Mouse (Mus musculus): Measurements from ENCODE around the gene Lamb3. TPM values are rescaled to one million over a fixed set of nuclear protein-coding genes. Genes with fewer than 3 reads are reported as not detected.

Gene Lamb3
- total and polyA plus RNA-seq, 3 experiments: 10.1 to 14.6 (median 12.3) TPM

- Histone ChIP-seq H3K4me2 (ENCODE audit: insufficient read depth, low read depth, poor library complexity, severe bottlenecking) (no peak overlapping the region), H3K9ac (ENCODE audit: insufficient read depth, low read depth) (no peak overlapping the region), H3K79me2 (replicated peaks; ENCODE audit: control insufficient read depth, extremely low read depth, insufficient read depth, poor library complexity, severe bottlenecking) (no peaks in the 10 kb centered on the region), H3K4me3 (replicated peaks in 1 of 3; ENCODE audit: low read depth in 2 of 3, low read length in 2 of 3, poor library complexity in 1 of 3) (no peak overlapping the region), H3K9me3 (replicated peaks; ENCODE audit: low read length) (peaks cover 19% of the 10 kb centered on the region), H3K27me3 (replicated peaks) (peaks cover 13% of the 10 kb centered on the region), H3K4me1 (ENCODE audit: control insufficient read depth in 1 of 2, insufficient read depth in 2 of 2) (peaks cover 0 to 14% of the 10 kb centered on the region in 2 experiments; a peak in 2 of 4 replicates), H3K36me3 (replicated peaks in 1 of 2; ENCODE audit: control insufficient read depth in 1 of 2, insufficient read depth in 1 of 2, low read length in 1 of 2) (no peaks in the 10 kb centered on the region), H3K27ac (ENCODE audit: insufficient read depth, low read depth) (no peak overlapping the region)
- dilution Hi-C loops (cut with MboI; ENCODE audit: extremely low pct_ligation_motif_present, extremely low pct_unique_long_range_greater_than_20kb, low sequenced_read_pairs) (no loop called here), in situ Hi-C loops (cut with MboI; ENCODE audit: low pct_ligation_motif_present, low pct_unique_long_range_greater_than_20kb, low sequenced_read_pairs) (loop anchor here (10.0 kb wide), 1 partner anchor 49 kb away; no protein-coding TSS in a partner anchor)
- no peak for DNase-seq (ENCODE audit: extremely low read depth)
- TF ChIP-seq ELF1 (IDR thresholded peaks at IDR 0.05; ENCODE audit: low read depth, low read length): no peak
- no peak for TF ChIP-seq POLR2A (IDR thresholded peaks at IDR 0.05; ENCODE audit: low read depth, low read length)
- no peak for TF ChIP-seq RCOR1 (conservative IDR thresholded peaks at IDR 0.05; ENCODE audit: low read depth, low read length)
- TF ChIP-seq POLR2AphosphoS2 (IDR thresholded peaks at IDR 0.05; ENCODE audit: low read depth, low read length): no peak
- TF ChIP-seq JUN (IDR thresholded peaks at IDR 0.05; ENCODE audit: insufficient read depth, low read depth, low read length): no peak
- TF ChIP-seq KAT2A (IDR thresholded peaks at IDR 0.05; ENCODE audit: insufficient replicate concordance, low read length): no peak
- TF ChIP-seq MAFK (IDR thresholded peaks at IDR 0.05; ENCODE audit: insufficient replicate concordance, low read length): no peak
- no peak for TF ChIP-seq CTCF (conservative IDR thresholded peaks at IDR 0.05 in 1 of 2, IDR thresholded peaks at IDR 0.05 in 1 of 2; ENCODE audit: low read depth in 2 of 2, low read length in 2 of 2)
- TF ChIP-seq MAX (IDR thresholded peaks at IDR 0.05; ENCODE audit: low read length): no peak
- TF ChIP-seq NRF1 (IDR thresholded peaks at IDR 0.05; ENCODE audit: low read depth, low read length): no peak
- no peak for TF ChIP-seq CHD1 (IDR thresholded peaks at IDR 0.05; ENCODE audit: low read depth, low read length)
- TF ChIP-seq BHLHE40 (IDR thresholded peaks at IDR 0.05; ENCODE audit: low read depth, low read length): no peak
- no peak for TF ChIP-seq MEF2A (IDR thresholded peaks at IDR 0.05; ENCODE audit: borderline replicate concordance, low read depth, low read length)
- TF ChIP-seq E2F4 (IDR thresholded peaks at IDR 0.05; ENCODE audit: insufficient replicate concordance, low read depth, low read length): no peak
- TF ChIP-seq ZC3H11A (IDR thresholded peaks at IDR 0.05; ENCODE audit: low read depth, low read length): no peak
- TF ChIP-seq ETS1 (conservative IDR thresholded peaks at IDR 0.05; ENCODE audit: low read depth, low read length): no peak
These were observed 166.5 kb downstream of the Lamb3 start for GRCm38 (mm10) chr1:193373906-193374413.

DNA sequence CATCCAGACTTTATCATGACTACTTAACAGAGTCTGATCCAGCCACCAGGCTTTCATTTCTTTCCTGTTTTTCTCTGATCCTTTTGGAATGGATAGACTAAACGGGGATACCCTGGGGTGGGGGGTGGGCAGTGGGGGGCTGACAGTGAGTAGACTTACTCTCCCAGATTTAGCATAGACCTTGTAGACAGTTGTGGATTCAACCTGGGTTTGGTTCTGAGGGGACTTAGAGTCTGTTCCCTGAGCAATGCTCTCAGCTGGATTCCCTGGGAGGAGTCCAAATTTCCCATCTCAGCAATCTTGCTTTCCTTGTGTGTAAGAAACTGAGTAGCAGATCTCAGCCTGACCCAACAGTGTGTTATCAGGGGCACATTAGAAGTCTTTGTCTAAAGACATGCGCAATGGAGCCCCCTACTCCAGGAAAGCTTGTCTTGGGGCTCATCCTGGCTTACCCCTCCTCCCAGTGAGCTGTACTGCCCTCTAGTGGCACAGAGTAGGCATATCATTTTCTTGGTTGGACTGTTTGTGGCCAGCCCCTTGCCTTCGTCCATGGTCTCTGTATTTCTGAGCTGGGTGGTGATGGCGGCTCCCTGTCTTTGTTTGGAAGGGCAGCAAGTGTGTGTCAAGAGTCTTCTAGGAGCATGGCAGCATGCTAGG is 169.1 kb downstream of the Lamb3 start:
- Histone ChIP-seq H3K4me3 (replicated peaks in 1 of 3; ENCODE audit: low read depth in 2 of 3, low read length in 2 of 3, poor library complexity in 1 of 3) (no peak overlapping the region), H3K4me2 (ENCODE audit: insufficient read depth, low read depth, poor library complexity, severe bottlenecking) (no peak overlapping the region), H3K79me2 (replicated peaks; ENCODE audit: control insufficient read depth, extremely low read depth, insufficient read depth, poor library complexity, severe bottlenecking) (no peaks in the 10 kb centered on the region), H3K36me3 (replicated peaks in 1 of 2; ENCODE audit: control insufficient read depth in 1 of 2, insufficient read depth in 1 of 2, low read length in 1 of 2) (no peaks in the 10 kb centered on the region), H3K4me1 (ENCODE audit: control insufficient read depth in 1 of 2, insufficient read depth in 2 of 2) (no peaks in the 10 kb centered on the region), H3K27ac (ENCODE audit: insufficient read depth, low read depth) (no peak overlapping the region), H3K9me3 (replicated peaks; ENCODE audit: low read length) (peaks cover 19% of the 10 kb centered on the region), H3K27me3 (replicated peaks) (peaks cover 34% of the 10 kb centered on the region), H3K9ac (ENCODE audit: insufficient read depth, low read depth) (no peak overlapping the region)
- in situ Hi-C loops (cut with MboI; ENCODE audit: low pct_ligation_motif_present, low pct_unique_long_range_greater_than_20kb, low sequenced_read_pairs): loop anchor here (5.0 to 10.0 kb wide), 2 partner anchors 34 to 52 kb away; no protein-coding TSS in a partner anchor
- DNase-seq (ENCODE audit: extremely low read depth): peak; percentile 53
- TF ChIP-seq RAD21 (IDR thresholded peaks at IDR 0.05; ENCODE audit: low read depth, low read length): peak; percentile 67
- TF ChIP-seq MAZ (IDR thresholded peaks at IDR 0.05; ENCODE audit: low read depth, low read length): 0 out of 2 replicates have a peak, but pooled peaks have one; percentile 34
- no peak for TF ChIP-seq JUN (IDR thresholded peaks at IDR 0.05; ENCODE audit: insufficient read depth, low read depth, low read length)
- no peak for TF ChIP-seq ELF1 (IDR thresholded peaks at IDR 0.05; ENCODE audit: low read depth, low read length)
- TF ChIP-seq MEF2A (IDR thresholded peaks at IDR 0.05; ENCODE audit: borderline replicate concordance, low read depth, low read length): no peak
- TF ChIP-seq MAFK (IDR thresholded peaks at IDR 0.05; ENCODE audit: insufficient replicate concordance, low read length): no peak
- peak; percentile 69 for TF ChIP-seq SMC3 (IDR thresholded peaks at IDR 0.05; ENCODE audit: low read depth, low read length)
- peak; percentile 57; the same call in 1 of the 2 replicates for TF ChIP-seq NRF1 (IDR thresholded peaks at IDR 0.05; ENCODE audit: low read depth, low read length)
- no peak for TF ChIP-seq MYC (IDR thresholded peaks at IDR 0.05; ENCODE audit: low read depth, low read length)
- no peak for TF ChIP-seq SIN3A (IDR thresholded peaks at IDR 0.05; ENCODE audit: low read length)
- peak; percentile 78 for TF ChIP-seq CTCF (conservative IDR thresholded peaks at IDR 0.05 in 1 of 2, IDR thresholded peaks at IDR 0.05 in 1 of 2; ENCODE audit: low read depth in 2 of 2, low read length in 2 of 2)
- no peak for TF ChIP-seq ZKSCAN1 (IDR thresholded peaks at IDR 0.05; ENCODE audit: borderline replicate concordance, low read depth, low read length)
- dilution Hi-C loops (cut with MboI; ENCODE audit: extremely low pct_ligation_motif_present, extremely low pct_unique_long_range_greater_than_20kb, low sequenced_read_pairs): no loop called here

Measured in CH12.LX (cell line).